Mouse (Mus musculus) 3T3-L1 (cell line): ENCODE results near the gene Msh3.
"Not testable (repeated sequence)": the region's sequence is repeated elsewhere in the genome, so short reads cannot be mapped to it uniquely, and the experiment has no call there.

ENCODE experiments used
- DNase-seq: peaks from one replicate; pipeline ENCODE4 v3.0.0-alpha.2; 2015; ENCODE audit warnings: low read depth, low spot score

The Msh3 gene

DNA sequence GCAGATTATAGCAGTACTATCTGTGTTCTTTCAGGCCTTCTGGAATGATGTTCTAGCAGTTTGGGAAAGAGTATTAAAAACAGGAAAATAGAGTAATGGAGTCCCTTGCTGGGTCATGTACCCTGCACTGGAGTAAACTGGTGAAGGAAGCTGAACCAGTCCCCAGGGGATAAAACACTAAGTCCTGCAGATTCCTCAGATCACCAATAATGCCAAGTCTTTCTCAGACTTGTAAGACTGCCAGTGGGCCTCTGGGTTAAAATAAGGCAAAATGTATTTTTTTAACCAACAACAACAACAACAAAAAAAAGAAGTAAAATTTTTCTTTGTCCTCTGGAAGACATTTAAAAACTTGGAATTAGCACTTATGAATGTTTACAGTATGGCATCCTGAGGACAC is 102.5 kb downstream of the Msh3 start:
- DNase-seq: no peak

DNA sequence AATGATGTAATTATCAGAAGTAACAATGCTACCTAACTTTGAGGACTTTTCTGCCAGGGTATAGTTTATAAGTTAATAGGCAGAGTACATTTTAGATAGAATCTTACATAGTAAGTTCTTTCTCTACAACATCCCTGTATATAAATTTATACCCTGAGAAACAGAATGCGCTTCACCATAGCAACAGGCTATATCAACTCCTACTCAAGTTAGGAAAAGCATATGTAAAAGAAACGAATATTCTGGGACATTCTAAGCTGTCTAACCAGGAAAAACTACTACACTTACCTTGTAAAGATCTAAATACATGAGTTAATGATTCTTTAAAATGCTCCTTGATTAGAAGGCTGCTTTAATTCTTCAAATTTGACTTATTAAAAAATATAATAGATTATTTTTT is 107.2 kb downstream of the Msh3 start:
- no peak for DNase-seq

DNA sequence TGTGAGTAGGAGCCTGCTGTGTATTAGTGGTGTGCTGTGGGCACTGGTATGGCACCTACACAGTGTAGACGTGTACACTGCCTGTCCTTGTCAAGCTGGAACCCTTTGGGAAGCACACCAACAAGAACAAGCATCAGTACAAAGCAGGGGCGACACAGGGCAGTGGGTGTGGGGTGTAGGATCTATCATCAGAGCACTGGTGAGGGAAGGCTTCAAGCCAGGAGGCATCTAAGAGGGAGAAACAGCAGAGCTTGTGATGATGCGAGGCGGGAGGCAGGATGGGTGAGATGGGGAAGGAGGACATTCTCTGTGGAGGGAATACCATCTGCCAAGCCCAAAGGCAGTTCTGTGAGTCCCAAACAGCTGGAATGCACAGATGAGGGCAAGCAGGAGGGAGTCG is 107.8 kb downstream of the Msh3 start:
- DNase-seq: no peak

DNA sequence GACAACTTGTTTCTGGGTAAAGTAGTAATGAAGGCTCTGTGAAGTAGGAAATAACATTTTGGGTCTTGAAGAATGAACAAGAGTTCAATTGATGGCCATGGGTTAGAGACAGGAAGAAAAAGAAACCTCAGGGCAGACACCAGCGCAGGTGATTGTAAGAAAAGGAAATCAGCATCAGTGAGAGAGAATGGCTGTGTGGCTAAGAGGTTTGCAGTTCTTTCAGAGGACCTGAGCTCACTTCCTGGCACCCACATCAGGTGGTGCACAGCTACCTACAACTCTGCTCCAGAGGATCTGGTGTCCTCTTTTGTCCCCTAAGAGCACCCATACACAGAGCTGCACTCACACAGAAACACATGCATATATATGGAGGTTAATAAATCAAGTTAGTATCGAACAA is 110.1 kb downstream of the Msh3 start:
- no peak for DNase-seq

DNA sequence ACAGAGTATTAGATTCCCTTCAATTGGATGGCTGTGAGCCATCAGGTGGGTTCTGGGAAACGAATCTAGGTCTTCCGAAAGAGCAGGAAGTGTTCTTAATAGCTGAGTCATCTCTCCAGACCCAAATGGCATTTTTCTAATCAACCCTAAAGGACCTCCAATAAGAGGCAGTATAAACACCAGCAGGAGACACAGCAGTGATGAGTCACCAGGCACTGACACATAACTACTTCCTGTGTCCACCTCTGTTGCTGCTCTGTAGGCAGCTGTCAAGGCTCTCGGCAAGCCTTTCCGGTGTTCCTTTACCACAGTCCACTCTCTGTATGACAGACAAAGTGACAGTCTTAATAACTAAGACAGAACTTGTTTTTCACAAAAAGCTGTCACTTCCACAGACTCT is 113.4 kb downstream of the Msh3 start:
- peak; percentile 86 for DNase-seq

DNA sequence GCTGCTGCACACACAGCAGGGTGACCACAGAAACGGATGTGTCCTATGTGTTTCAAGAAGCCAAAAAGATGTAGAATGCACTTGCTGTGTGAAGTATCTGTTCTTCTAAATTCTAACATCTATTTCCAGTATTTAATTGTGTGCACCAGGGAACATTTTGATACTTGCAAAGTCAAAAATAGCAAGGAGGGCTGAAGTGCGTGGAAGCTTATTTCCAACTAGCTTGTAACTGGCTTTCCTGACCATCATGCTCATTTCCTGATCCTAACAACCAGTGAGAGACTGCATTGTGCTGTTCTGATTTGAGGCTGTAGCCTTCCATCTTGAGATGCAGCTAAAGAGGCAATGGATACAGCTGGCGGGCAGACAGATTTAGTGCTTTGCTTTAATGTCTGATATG is 116.9 kb downstream of the Msh3 start:
- DNase-seq: no peak

DNA sequence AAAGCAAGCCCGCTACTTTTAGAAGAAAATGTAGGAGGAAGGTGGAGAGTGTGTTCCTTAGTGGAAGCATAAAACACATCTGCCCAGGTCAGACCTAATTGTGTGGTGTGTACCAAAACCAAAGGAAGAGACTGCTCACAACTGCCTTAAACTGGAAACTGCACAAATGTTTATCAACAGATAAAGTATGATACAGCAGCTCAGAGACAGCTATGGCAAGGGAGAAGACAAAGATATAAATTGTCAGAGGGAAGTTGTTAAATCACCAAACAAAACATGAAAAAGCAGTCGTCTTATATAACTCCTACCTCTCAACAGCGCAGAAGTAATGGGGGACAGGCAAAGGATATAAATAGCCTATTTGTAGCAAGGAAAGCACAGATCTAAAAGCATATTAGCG is 117.8 kb downstream of the Msh3 start:
- no peak for DNase-seq

DNA sequence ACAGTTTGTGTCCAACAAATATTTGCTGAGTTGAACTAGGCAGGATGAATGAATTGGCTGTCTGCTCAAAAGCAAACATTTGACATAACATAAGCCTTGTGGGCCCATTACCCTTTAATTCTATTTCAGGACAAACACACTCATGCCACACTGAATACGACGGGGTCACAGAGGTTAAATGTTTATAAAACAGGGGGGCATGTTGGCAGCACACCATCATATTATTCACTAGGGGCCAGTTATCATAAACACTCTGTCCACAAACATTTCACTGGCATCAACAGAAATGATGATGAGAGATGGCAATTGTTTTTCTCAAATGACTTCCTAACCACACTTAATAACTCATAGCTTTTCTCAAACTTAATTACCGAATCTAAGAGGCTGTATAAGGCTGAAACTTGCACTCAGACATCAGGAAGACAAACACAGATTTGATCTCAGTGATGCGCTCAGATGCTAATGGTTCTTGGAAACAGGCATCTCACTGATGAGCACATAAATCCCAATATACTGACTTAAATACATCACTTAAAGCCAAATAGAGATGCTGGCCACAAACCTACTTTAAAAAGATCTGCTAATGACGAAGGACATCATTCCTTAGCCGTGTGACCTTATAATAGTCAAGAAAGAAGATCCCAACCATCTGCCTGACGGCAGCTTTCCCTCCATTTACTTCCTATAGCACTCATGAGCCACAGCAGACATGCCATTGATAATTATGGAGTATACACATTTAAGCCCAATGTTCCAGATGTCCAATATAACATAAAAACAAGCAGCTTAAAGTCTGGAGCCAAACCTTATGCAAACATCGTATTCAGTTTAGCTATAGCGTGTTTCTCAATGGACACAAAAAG is 122.5 kb downstream of the Msh3 start:
- no peak for DNase-seq

DNA sequence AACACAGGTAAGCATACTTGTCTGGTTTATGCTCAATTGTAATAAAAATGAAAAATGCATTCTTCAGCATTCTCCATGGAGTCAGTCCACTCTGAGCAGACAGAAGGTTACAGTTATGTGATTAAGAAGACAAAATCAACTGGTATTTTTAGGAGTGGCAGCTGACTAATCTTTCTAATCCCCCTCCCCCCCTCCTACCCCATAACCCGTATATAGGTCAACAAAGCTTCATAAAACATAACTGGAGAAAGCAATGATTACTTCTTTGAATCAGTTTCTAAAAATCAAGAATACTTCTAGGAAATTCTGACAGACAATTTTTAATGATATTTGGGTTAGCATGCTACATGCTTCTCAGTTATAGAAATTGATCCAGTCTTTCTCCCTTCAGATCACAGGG is 126.8 kb downstream of the Msh3 start:
- peak; percentile 12 for DNase-seq

DNA sequence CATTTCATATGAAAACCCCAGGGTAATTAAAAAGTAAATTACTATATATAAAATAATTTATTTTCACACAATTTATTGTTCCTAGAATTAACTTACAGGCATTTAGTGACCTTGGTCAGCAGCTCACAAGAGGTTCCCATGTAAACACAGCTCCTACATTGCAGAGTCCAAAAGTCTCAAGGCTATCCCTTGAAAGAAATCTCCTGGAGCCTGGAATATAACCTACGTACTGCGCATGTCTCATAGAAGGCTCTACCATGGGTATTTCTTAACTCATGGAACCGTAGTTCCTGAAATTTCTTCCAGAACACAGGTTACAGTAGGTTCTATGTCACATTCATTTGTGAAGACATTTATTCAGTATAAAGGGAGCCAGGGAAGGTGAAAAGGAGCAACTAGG is 131.2 kb downstream of the Msh3 start:
- no peak for DNase-seq

DNA sequence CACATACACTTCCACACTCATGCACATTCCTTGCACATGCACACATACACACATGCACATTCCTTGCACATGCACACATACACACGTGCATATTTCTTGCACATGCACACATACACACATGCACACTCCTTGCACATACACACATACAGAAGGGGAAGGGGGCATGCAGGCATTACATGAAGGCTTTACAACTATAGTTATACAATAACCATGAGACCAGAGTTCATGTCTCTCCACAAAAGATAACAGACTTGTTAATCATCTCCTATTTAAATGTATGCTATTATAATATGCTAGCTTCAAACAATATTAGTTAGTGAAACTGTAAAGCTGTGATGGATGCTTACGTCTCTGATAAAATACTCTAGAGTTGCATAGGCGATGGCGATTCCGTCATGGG is 132.0 kb downstream of the Msh3 start:
- no peak for DNase-seq

DNA sequence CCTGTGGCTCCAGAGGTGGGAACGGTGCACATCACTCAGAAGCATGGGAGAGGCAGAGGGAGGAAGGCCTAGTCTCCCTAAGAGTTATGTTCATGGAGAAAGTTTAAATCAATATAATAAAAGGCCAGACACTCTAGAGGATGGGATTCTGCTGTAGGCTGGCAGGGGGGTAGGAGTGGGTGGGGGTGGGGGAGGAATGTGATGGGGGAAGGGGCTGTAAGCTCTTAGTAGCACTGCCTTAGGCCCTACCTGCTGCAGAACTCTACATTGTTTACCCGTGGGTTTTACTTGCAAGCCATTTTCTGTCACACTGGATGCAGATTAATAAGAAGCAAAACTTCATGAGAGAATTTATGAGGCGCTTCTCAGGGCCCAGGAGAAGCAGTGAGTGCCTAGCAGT is 135.0 kb downstream of the Msh3 start:
- DNase-seq: no peak

DNA sequence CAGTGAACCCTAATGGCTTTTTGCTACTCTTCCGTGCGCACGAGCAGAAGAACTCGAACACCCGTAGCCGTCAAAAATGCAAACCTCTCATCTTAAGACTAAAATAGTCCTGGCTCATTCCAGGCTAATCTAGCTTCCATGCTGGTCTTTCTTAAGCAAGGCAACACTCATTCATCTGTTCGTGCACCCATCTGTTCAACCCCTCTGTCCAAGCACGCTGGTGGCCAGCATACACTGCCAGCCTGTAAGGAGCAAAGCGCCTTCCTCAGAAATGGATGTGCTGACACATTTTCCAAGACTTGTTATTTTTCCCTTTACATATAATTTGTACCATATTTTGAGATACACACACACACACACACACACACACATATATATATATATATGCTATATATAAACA is 137.6 kb downstream of the Msh3 start:
- no peak for DNase-seq

DNA sequence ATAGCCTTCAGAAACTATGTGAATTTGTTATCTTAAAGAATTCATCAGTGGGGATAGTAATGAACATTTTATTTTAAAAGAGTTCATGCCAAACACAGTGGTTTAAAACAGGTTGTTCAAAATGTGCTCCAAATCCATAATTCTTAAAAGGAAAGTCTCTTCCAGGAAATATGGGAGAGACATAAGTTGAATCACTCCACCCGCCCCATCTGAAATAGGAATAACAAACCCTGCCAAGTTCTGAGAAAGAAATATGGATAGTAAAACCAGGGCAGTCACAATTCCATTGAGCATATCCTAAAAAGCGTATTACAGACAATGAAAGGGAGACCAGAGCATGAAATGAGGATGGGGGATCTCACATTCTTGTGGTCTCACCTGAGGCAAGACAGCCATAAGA is 157.9 kb downstream of the Msh3 start:
- DNase-seq: no peak

DNA sequence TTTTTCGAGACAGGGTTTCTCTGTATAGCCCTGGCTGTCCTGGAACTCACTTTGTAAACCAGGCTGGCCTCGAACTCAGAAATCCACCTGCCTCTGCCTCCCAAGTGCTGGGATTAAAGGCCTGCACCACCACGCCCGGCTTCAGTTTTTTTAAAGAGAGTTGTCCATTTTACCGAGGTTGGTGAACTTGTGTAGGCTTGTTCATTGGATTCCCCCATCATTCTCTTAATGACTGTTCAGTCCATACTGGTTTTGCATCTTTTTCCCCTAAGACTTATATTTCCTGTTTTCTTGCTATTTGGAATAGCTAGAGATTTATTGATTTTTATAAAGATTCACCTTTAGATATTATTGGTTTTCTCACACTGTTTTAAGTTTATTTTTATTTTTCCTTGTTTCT is 161.0 kb downstream of the Msh3 start:
- not testable (repeated sequence) for DNase-seq

DNA sequence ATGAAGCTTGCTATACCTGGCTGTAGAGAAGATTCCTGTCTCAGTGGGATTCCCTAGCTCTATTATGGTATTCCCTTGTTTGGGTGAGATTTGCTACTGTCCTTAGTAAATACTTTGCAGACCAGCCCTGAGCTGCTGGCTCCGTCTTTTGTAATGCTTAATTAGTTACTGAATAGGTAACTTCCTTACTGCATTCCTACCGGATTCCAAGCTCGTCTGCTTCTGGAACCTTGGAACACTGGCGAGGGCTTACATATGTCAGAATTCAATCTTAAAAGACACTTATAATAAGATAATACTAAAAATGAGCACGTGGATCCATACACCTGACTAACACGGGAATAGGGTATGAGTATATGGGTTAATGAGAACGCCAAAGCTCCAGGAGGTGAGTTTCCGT is 182.1 kb downstream of the Msh3 start:
- DNase-seq: not testable (repeated sequence)
